Mouse (Mus musculus) embryonic facial prominence, embryonic 12.5 days (tissue): ENCODE measurements around the gene Ctnna3. TPM values are rescaled to one million over a fixed set of nuclear protein-coding genes. Genes with fewer than 3 reads are reported as not detected.

ENCODE experiments used
- ATAC-seq: fragments of 200-750 bp; cut with Nextera tagmentation; 2 replicates; pipeline ENCODE4 v1.8.0; 2017; ENCODE audit not compliant: insufficient number of reproducible peaks, insufficient read depth, low FRiP score, low TSS enrichment
- H3K27ac ChIP-seq: fragments of 300-500 bp; sonication (generic); 2 replicates; pipeline ENCODE4 v1.5.1; 2016; ENCODE audit warnings: mild to moderate bottlenecking
- H3K27me3 ChIP-seq: fragments of 300-500 bp; sonication (generic); 2 replicates; pipeline ENCODE4 v1.6.1; 2016; ENCODE audit warnings: mild to moderate bottlenecking, moderate library complexity
- H3K36me3 ChIP-seq: fragments of 300-500 bp; sonication (generic); 2 replicates; pipeline ENCODE4 v1.6.1; 2016; ENCODE audit warnings: mild to moderate bottlenecking
- H3K4me1 ChIP-seq: fragments of 300-500 bp; sonication (generic); 2 replicates; pipeline ENCODE4 v1.6.1; 2016
- H3K4me2 ChIP-seq: fragments of 300-500 bp; sonication (generic); replicated peaks from 2 replicates; pipeline ENCODE4 v1.6.1; 2016; ENCODE audit warnings: mild to moderate bottlenecking, moderate library complexity
- H3K4me3 ChIP-seq: fragments of 300-500 bp; sonication (generic); 2 replicates; pipeline ENCODE4 v1.5.1; 2016; ENCODE audit warnings: mild to moderate bottlenecking
- H3K9ac ChIP-seq: fragments of 300-500 bp; sonication (generic); 2 replicates; pipeline ENCODE4 v1.6.1; 2016; ENCODE audit warnings: mild to moderate bottlenecking, moderate library complexity
- H3K9me3 ChIP-seq: fragments of 300-500 bp; sonication (generic); 2 replicates; pipeline ENCODE4 v1.6.1; 2016; ENCODE audit warnings: mild to moderate bottlenecking, moderate library complexity
- WGBS: fragments of 180-500 bp; shearing (Covaris S2); methylation state at CpG from one replicate; pipeline ENCODE4 v1.1.7; 2016; 5-methylcytosine and 5-hydroxymethylcytosine counted together
- polyA plus RNA-seq: library from polyadenylated mRNA; unstranded; fragments of >200 nt; fragmentation: Nextera tagmentation; extraction: Ambion mirVana; gene quantifications from 2 replicates; pipeline ENCODE4 v1.2.1, GENCODE M21; 2016

Ctnna3 gene
- polyA plus RNA-seq, 1 experiment from 2014 or later: 0.32 TPM

DNA sequence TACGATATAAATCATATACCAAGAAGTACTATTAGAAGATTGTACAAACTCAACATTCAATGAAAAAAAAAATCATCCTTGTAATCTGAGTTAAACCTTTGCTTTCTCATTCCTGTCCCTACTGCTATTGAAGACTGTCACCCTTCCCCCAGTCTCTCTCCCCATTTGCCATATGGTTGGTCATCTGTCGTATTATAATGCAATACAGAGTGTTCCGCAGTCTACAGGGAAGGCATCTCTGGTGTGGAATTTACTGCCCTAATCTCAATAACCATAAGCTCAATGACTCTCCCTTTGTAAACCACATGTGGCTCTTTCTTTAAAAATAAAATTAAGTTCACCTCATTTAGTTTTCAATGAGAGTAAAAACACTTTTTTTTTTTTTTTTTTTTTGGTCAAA lies 1113.7 kb downstream of the Ctnna3 start:
- H3K4me3 ChIP-seq: no peak overlapping the region
- no peaks in the 10 kb centered on the region for H3K27me3 ChIP-seq
- no peak overlapping the region for H3K4me2 ChIP-seq
- H3K36me3 ChIP-seq: no peaks in the 10 kb centered on the region
- no peaks in the 10 kb centered on the region for H3K4me1 ChIP-seq
- H3K9ac ChIP-seq: no peak overlapping the region
- no peaks in the 10 kb centered on the region for H3K9me3 ChIP-seq
- no peak for ATAC-seq
- whole genome bisulfite sequencing: 79% methylated on average over 3 of the region's 3 CpGs
- no peak overlapping the region for H3K27ac ChIP-seq

DNA sequence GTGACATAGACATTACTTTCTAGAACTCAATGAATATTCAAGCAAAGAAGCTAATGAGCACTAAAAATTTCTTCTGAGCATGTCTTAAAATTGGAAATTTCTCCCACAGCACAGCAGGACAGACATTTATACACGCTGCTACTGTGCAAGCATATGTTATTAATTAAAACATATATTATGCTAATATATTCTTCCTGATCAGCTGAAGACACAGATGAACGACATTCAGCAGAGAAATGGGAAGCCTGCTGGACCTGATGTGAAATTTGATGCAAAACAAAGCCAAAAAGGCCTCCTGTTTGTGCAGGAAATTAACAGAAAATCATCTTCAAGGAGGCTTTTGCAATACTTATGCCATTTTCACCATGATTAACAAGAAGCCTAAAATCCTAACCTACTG lies 1114.5 kb downstream of the Ctnna3 start:
- no peaks in the 10 kb centered on the region for H3K4me1 ChIP-seq
- no peak overlapping the region for H3K4me3 ChIP-seq
- no peak overlapping the region for H3K9ac ChIP-seq
- H3K27me3 ChIP-seq: no peaks in the 10 kb centered on the region
- no peak for ATAC-seq
- H3K9me3 ChIP-seq: no peaks in the 10 kb centered on the region
- no peaks in the 10 kb centered on the region for H3K36me3 ChIP-seq
- H3K4me2 ChIP-seq: no peak overlapping the region
- 38% methylated on average over 2 of the region's 2 CpGs for WGBS
- H3K27ac ChIP-seq: no peak overlapping the region

DNA sequence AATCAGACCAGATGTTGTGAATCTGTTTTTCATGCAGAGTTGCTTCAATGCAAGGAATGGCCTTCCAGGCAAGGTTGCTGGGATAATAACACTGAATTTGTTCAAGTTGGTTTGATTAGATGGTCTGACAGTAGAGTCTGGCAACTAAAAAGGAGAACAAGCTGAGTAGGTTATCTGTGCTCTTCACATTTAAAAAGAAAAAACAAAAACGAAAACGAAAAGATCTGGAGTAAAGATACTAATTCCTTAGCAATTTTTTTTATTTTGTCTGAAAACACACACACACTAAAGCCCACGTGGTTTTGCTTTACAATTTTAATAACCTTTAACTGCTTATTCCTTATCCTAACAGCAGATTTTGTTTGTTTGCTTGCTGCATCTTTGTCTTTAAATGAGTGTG lies 1141.4 kb downstream of the Ctnna3 start:
- Histone ChIP-seq H3K27me3 (no peaks in the 10 kb centered on the region), H3K4me1 (no peaks in the 10 kb centered on the region), H3K4me2 (no peak overlapping the region), H3K9me3 (no peaks in the 10 kb centered on the region), H3K4me3 (no peak overlapping the region), H3K36me3 (no peaks in the 10 kb centered on the region), H3K27ac (no peak overlapping the region), H3K9ac (no peak overlapping the region)
- 75% methylated on average over 3 of the region's 3 CpGs for WGBS
- ATAC-seq: no peak

DNA sequence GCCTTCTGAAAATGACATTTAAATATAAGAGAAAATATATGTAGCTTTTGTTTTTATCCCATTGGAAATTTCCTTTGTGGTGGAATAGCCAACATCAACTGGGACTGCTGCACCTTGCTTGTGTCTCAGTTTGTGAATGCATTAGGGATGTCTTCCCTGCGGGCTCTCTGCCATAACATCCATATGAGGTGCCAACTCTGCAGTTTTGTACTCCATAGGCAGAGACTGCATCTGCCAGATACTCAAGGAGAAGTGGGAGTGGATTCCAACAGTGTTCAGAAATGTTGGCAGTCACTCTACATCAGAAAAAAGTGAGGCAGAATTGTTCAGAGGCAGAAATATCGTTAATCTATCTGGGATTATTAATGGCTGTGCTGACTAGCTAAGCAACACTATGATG lies 1158.2 kb downstream of the Ctnna3 start:
- Histone ChIP-seq H3K4me3 (no peak overlapping the region), H3K27ac (no peak overlapping the region), H3K9me3 (no peaks in the 10 kb centered on the region), H3K27me3 (no peaks in the 10 kb centered on the region), H3K4me1 (no peaks in the 10 kb centered on the region), H3K9ac (no peak overlapping the region), H3K4me2 (no peak overlapping the region), H3K36me3 (no peaks in the 10 kb centered on the region)
- 86% methylated on average over 2 of the region's 2 CpGs for WGBS
- no peak for ATAC-seq

DNA sequence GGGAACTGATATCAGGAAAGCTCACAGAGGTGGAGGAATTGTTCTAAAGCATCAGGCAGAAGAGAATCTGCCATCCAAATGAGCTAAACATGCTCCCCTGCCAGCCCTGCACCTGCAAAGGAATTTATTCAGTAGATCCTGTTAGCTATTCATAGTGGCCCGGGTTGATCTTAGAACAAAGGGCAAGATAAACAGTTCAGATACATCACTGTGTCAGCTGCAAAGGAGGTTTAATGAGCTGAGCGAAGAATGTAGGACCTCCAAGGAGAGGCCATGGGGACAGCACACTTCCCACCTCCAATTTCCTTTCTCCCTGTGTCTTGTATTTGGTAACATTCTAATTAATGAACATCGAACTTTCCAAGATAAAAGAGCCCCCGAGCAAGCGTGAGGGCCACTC lies 1206.9 kb downstream of the Ctnna3 start:
- Histone ChIP-seq H3K9me3 (no peaks in the 10 kb centered on the region), H3K4me1 (no peaks in the 10 kb centered on the region), H3K4me2 (no peak overlapping the region), H3K27ac (no peak overlapping the region), H3K36me3 (no peaks in the 10 kb centered on the region), H3K4me3 (no peak overlapping the region), H3K9ac (no peak overlapping the region), H3K27me3 (no peaks in the 10 kb centered on the region)
- WGBS: 64% methylated on average over 5 of the region's 5 CpGs
- no peak for ATAC-seq

DNA sequence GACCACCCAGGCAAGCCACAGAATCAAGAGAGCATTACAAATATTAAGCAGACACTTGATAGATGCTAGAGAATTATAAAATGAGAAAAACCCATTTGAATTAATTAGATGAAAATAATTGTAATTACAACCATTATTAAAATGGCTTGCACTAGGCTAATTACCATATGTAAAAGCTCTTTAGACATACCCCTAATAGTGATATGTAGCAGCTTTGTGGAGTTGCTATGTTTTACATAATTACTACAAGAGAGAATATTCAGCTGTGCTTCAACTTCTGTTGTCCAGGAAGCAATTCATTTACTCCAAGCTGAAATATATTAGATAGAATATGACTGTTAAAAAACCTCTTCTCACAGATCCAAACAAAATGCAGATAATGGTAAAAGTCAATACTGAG lies 1209.2 kb downstream of the Ctnna3 start:
- no peak overlapping the region for H3K4me2 ChIP-seq
- no peak for ATAC-seq
- no peaks in the 10 kb centered on the region for H3K36me3 ChIP-seq
- no peak overlapping the region for H3K4me3 ChIP-seq
- no peaks in the 10 kb centered on the region for H3K9me3 ChIP-seq
- H3K27ac ChIP-seq: no peak overlapping the region
- H3K4me1 ChIP-seq: no peaks in the 10 kb centered on the region
- no peak overlapping the region for H3K9ac ChIP-seq
- H3K27me3 ChIP-seq: no peaks in the 10 kb centered on the region

DNA sequence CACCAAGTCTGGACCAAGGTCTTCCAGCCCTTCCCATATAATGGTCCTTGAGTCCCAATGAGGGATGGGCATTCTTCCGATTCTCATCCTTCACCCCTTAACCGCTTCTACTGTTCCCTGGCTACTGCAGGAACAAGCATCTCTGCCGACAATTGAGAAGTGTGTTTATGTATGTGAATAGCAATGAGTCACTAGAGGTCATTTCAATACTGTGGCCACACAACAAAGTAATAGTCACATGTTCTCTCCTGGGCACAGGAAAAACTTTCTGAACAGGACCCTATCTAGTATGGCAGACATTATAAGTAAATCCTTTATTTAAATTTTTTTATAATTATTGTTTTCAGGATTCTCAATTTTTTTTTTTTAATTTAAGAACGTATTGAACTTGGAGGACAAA lies 1211.2 kb downstream of the Ctnna3 start:
- H3K27me3 ChIP-seq: no peaks in the 10 kb centered on the region
- H3K9me3 ChIP-seq: no peaks in the 10 kb centered on the region
- no peak overlapping the region for H3K9ac ChIP-seq
- H3K4me3 ChIP-seq: no peak overlapping the region
- H3K36me3 ChIP-seq: no peaks in the 10 kb centered on the region
- H3K4me2 ChIP-seq: no peak overlapping the region
- ATAC-seq: no peak
- 71% methylated on average over 4 of the region's 4 CpGs for WGBS
- no peaks in the 10 kb centered on the region for H3K4me1 ChIP-seq
- H3K27ac ChIP-seq: no peak overlapping the region

DNA sequence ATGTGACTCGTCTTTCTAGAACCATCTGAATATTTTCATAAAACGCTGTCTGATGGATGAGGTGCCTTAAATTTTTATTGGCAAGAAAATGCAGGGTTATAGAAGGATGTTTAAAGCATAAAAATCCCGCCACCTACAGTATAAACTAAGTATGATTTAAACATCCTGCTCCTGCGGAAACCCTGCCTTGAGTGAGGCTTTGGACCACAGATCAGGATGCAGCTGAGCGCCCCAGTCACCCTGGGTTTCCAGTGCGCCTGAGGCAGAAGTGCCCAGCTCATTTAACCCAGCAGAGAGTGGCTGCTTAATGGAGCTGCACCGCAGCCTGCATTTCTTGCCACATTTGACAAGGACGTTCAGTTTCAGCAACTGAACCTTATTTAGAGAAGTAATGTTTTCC lies 1211.7 kb downstream of the Ctnna3 start:
- no peaks in the 10 kb centered on the region for H3K9me3 ChIP-seq
- H3K9ac ChIP-seq: no peak overlapping the region
- no peaks in the 10 kb centered on the region for H3K4me1 ChIP-seq
- H3K27ac ChIP-seq: no peak overlapping the region
- no peaks in the 10 kb centered on the region for H3K36me3 ChIP-seq
- no peak for ATAC-seq
- H3K4me3 ChIP-seq: no peak overlapping the region
- WGBS: 34% methylated on average over 8 of the region's 8 CpGs
- H3K4me2 ChIP-seq: no peak overlapping the region
- H3K27me3 ChIP-seq: no peaks in the 10 kb centered on the region

DNA sequence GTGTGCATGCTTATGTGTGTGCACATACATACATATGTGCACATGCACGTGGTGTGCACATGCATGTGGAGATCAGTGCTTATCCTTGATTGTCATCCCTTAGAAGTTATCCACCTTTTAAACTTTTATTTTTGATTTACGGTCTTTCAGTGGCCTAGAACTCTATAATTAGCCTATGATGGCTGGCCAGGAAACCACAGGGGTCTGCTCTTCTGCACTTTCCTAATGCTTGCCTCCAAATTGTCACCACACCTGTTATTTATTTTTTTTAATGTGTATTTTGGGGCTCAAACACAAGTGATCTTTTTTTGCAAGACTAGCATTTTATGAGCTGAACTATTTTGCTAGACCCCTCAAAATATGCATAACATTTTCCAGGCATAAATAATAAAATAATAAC lies 1214.1 kb downstream of the Ctnna3 start:
- ATAC-seq: no peak
- 79% methylated on average over 2 of the region's 2 CpGs for WGBS
- Histone ChIP-seq H3K4me3 (no peak overlapping the region), H3K4me2 (no peak overlapping the region), H3K36me3 (no peaks in the 10 kb centered on the region), H3K27me3 (no peaks in the 10 kb centered on the region), H3K4me1 (no peaks in the 10 kb centered on the region), H3K9me3 (no peaks in the 10 kb centered on the region), H3K9ac (no peak overlapping the region), H3K27ac (no peak overlapping the region)

DNA sequence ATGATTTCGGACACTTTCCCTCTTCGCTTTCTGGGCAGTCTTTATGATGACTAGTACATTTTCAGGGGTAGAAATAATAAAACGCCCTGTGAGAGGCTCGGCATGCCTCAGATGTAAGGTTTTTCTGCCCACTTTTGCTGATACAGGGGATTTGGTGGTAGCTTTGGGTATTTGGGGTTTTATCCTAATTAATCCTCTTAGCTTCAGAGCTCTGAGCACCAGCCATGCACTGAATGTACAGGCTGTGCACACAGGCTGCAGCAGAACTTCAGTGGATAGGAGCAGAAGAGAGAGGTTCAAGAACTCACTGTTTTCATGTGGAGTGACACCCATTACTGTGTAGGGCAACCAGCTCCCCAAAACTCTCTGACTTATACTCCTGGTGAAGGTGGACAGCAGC lies 1231.3 kb downstream of the Ctnna3 start:
- ATAC-seq: no peak
- H3K9me3 ChIP-seq: no peaks in the 10 kb centered on the region
- no peaks in the 10 kb centered on the region for H3K27me3 ChIP-seq
- no peak overlapping the region for H3K9ac ChIP-seq
- H3K27ac ChIP-seq: no peak overlapping the region
- H3K36me3 ChIP-seq: no peaks in the 10 kb centered on the region
- H3K4me3 ChIP-seq: no peak overlapping the region
- H3K4me1 ChIP-seq: no peaks in the 10 kb centered on the region
- no peak overlapping the region for H3K4me2 ChIP-seq
- 76% methylated on average over 4 of the region's 4 CpGs for WGBS

DNA sequence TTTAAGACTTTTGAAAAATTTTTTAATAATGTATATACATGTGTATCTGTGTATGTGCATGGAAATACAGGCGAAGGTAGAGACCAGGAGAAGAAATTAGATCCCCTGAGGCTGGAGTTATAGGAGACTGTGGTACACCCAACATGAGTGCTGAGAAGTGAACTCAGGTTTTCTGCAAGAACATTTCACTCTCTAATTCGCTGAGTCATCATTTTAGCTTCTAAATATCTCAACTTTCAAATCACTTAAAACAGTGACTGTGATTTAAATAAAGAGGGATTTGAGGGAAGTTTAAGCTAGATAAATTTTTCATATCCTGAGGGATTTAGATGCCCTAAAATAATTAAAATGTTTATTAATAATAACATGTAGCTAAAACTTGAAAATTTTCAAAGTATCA lies 1241.6 kb downstream of the Ctnna3 start:
- no peaks in the 10 kb centered on the region for H3K9me3 ChIP-seq
- H3K36me3 ChIP-seq: no peaks in the 10 kb centered on the region
- H3K4me3 ChIP-seq: no peak overlapping the region
- H3K4me2 ChIP-seq: no peak overlapping the region
- no peak for ATAC-seq
- 74% methylated on average over 2 of the region's 2 CpGs for WGBS
- no peak overlapping the region for H3K9ac ChIP-seq
- no peaks in the 10 kb centered on the region for H3K4me1 ChIP-seq
- H3K27ac ChIP-seq: no peak overlapping the region
- no peaks in the 10 kb centered on the region for H3K27me3 ChIP-seq

DNA sequence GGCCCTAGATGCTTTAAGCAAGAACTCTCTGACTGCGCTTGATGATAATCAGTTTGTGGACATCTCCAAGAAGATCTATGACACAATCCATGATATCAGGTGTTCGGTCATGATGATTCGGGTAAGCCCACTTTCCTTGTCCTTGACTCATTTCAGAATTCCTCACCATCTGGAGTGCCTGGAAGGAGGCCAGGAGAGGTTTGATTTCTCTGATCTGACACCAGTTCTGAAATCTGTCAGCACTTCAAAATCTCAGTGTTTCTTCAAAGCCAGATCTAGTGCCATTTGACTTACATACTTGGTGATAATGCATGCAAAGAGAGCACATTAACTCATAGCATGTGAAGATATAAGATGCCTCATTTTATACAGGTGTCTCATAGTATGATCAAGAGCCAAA lies 1245.9 kb downstream of the Ctnna3 start:
- H3K9ac ChIP-seq: no peak overlapping the region
- no peak overlapping the region for H3K27ac ChIP-seq
- H3K27me3 ChIP-seq: no peaks in the 10 kb centered on the region
- no peaks in the 10 kb centered on the region for H3K4me1 ChIP-seq
- 89% methylated on average over 3 of the region's 3 CpGs for WGBS
- H3K4me2 ChIP-seq: no peak overlapping the region
- no peak overlapping the region for H3K4me3 ChIP-seq
- H3K9me3 ChIP-seq: no peaks in the 10 kb centered on the region
- ATAC-seq: no peak
- H3K36me3 ChIP-seq: no peaks in the 10 kb centered on the region

DNA sequence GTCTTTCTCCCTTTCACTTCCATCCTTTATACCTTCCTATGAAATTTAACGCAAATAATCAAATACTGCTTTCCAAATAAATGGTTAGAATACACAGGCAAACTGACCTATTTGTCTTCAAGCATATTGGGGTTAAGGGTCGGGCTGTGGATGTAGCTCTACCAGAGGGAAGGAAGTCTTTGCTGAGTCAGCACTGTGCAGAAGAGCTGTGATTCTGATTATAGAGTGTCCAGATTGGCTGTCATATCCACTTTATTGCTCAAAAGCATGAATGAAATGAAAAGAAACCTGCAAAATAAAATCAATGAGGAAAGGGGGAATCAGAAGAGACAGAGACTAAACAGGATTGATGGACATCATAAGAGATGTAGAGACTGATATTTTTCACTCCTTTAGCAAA lies 1280.1 kb downstream of the Ctnna3 start:
- Histone ChIP-seq H3K27ac (no peak overlapping the region), H3K4me1 (no peaks in the 10 kb centered on the region), H3K9me3 (no peaks in the 10 kb centered on the region), H3K9ac (no peak overlapping the region), H3K36me3 (no peaks in the 10 kb centered on the region), H3K27me3 (no peaks in the 10 kb centered on the region), H3K4me3 (no peak overlapping the region), H3K4me2 (no peak overlapping the region)
- ATAC-seq: no peak
- 80% methylated on average over 2 of the region's 2 CpGs for WGBS
